Mouse (Mus musculus) liver, postnatal 0 days (tissue): ENCODE measurements around the gene Lrch4.
A peak's percentile ranks its signal among the peaks of the same experiment; 100 is the strongest.

ENCODE experiments used
- CTCF ChIP-seq: sonication (generic); IDR thresholded peaks from 2 replicates; pipeline ENCODE4 v1.5.1; 2016; ENCODE audit warnings: antibody characterized with exemption, low read depth
- EP300 ChIP-seq: IDR thresholded peaks from 2 replicates; pipeline ENCODE4 v1.6.1; 2016; ENCODE audit warnings: antibody characterized with exemption, low read depth, mild to moderate bottlenecking

DNA sequence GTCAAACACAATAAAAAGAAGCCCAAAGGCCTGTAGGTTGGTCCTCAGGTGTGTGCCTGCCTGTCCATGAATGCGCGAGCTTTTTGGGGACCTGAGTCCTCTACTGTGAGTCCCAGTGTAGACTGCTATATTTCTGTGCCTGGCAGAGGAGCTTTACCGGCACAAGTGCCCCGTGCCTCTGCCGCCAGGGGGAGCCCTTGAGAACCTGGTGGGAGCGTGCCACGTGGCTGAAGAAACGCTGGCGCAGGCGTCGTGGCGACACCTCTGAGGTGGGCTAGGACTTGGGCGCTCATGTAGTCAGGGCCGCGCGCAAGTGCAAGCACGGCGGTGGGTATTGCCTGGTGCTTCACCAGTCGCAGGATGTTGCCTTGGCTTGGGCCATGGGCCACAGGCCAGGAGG, 12.1 kb downstream of the Lrch4 start, which contains the start of gene Sap25:
- TF ChIP-seq CTCF: peak; percentile 73
- no peak for TF ChIP-seq EP300
